Mouse (Mus musculus) G1E (cell line): ENCODE data around the gene Runx2. TPM values are rescaled to one million over a fixed set of nuclear protein-coding genes. Genes with fewer than 3 reads are reported as not detected.

ENCODE experiments used
- ATAC-seq: 2 replicates; pipeline ENCODE4 v1.8.0; 2016; ENCODE audit warnings: mild to moderate bottlenecking; ENCODE audit not compliant: insufficient number of reproducible peaks, poor library complexity, low FRiP score, severe bottlenecking; ENCODE audit errors: extremely low read depth
- DNase-seq: peaks from one replicate; pipeline ENCODE4 v3.0.0; 2012; ENCODE audit warnings: low spot score
- H3K27me3 ChIP-seq: 2 replicates; pipeline ENCODE4 v1.6.1; 2012; ENCODE audit warnings: mild to moderate bottlenecking, low read length, inconsistent platforms; ENCODE audit not compliant: insufficient read depth
- H3K36me3 ChIP-seq: replicated peaks from 2 replicates; pipeline ENCODE3; 2012; ENCODE audit warnings: mild to moderate bottlenecking, inconsistent platforms
- H3K4me1 ChIP-seq: 2 replicates; pipeline ENCODE4 v1.6.1; 2012; ENCODE audit warnings: low read depth, low read length, inconsistent platforms, mixed read lengths; ENCODE audit not compliant: insufficient read depth
- H3K4me3 ChIP-seq: 2 replicates; pipeline ENCODE4 v1.5.1; 2012; ENCODE audit warnings: low read depth, mild to moderate bottlenecking, inconsistent platforms, low read length, moderate library complexity, mixed read lengths
- H3K9me3 ChIP-seq: replicated peaks from 2 replicates; pipeline ENCODE4 v1.6.1; 2012; ENCODE audit warnings: inconsistent platforms
- CTCF ChIP-seq: IDR thresholded peaks from 2 replicates; pipeline ENCODE4 v1.5.1; 2012; ENCODE audit warnings: low read depth, low read length, inconsistent platforms, mixed read lengths
- GATA1 ChIP-seq: IDR thresholded peaks from 2 replicates; pipeline ENCODE4 v1.6.1; 2012; ENCODE audit warnings: borderline replicate concordance, low read length, inconsistent platforms, mixed read lengths
- GATA2 ChIP-seq: IDR thresholded peaks from 2 replicates; pipeline ENCODE4 v1.6.1; 2012; ENCODE audit warnings: low read depth, low read length, inconsistent platforms, borderline replicate concordance
- POLR2AphosphoS5 ChIP-seq: IDR thresholded peaks from 2 replicates; pipeline ENCODE4 v1.6.1; 2012; ENCODE audit warnings: low read depth, low read length, inconsistent platforms; ENCODE audit not compliant: insufficient replicate concordance
- TAL1 ChIP-seq: conservative IDR thresholded peaks from 2 replicates; pipeline ENCODE4 v1.6.1; 2012; ENCODE audit warnings: low read depth, low read length, inconsistent platforms, mixed read lengths
- polyA plus RNA-seq: library from polyadenylated mRNA; stranded (reverse); fragments of >175 nt; gene quantifications from 2 replicates; pipeline ENCODE4 v1.2.3, GENCODE M21; 2012
- total RNA-seq, 2 experiments: library from RNA; stranded (forward) in 1 of 2; stranded (reverse) in 1 of 2; fragments of 200-1000 nt in 1 of 2; fragments of >200 nt in 1 of 2; fragmentation: Nextera tagmentation in 1 of 2; gene quantifications; 2 replicates each; pipeline ENCODE4 v1.2.3; 2014 to 2017

Gene Runx2
- total and polyA plus RNA-seq, 3 experiments, result 0.05 to 2.0 (median 0.05) TPM

- no peak overlapping the region for H3K4me3 ChIP-seq
- no peaks in the 10 kb centered on the region for H3K27me3 ChIP-seq
- DNase-seq, result no peak
- TF ChIP-seq TAL1 (no peak), GATA1 (no peak), POLR2AphosphoS5 (no peak), CTCF (no peak)
- H3K36me3 ChIP-seq, result no peaks in the 10 kb centered on the region
- H3K4me1 ChIP-seq, result no peaks in the 10 kb centered on the region
- no peak for ATAC-seq
- H3K9me3 ChIP-seq, result peaks cover 46% of the 10 kb centered on the region
These were observed 221.9 kb downstream of the Runx2 start for GRCm38 (mm10) chr17:44592737-44593090.

GRCm38 (mm10) chr17:44592067-44592736 is 222.4 kb downstream of the Runx2 start:
- Histone ChIP-seq H3K36me3 (no peaks in the 10 kb centered on the region), H3K27me3 (no peaks in the 10 kb centered on the region), H3K9me3 (peaks cover 48% of the 10 kb centered on the region), H3K4me1 (no peaks in the 10 kb centered on the region), H3K4me3 (no peak overlapping the region)
- TF ChIP-seq GATA1 (no peak), POLR2AphosphoS5 (no peak), GATA2 (no peak), TAL1 (no peak), CTCF (no peak)
- DNase-seq (no peak), ATAC-seq (no peak)

- TF ChIP-seq POLR2AphosphoS5 (no peak), GATA1 (no peak), TAL1 (no peak), GATA2 (no peak), CTCF (no peak)
- no peak for ATAC-seq
These were observed 226.1 kb downstream of the Runx2 start for GRCm38 (mm10) chr17:44588470-44588869.

GRCm38 (mm10) chr17:44588020-44588419 is 226.6 kb downstream of the Runx2 start:
- Histone ChIP-seq H3K4me3 (no peak overlapping the region), H3K4me1 (no peaks in the 10 kb centered on the region), H3K27me3 (no peaks in the 10 kb centered on the region), H3K9me3 (peaks cover 51% of the 10 kb centered on the region), H3K36me3 (no peaks in the 10 kb centered on the region)
- no peak for ATAC-seq
- TF ChIP-seq POLR2AphosphoS5 (no peak), TAL1 (no peak), GATA1 (no peak), CTCF (no peak), GATA2 (no peak)
- no peak for DNase-seq

More at GRCm38 (mm10) chr17:44588470-44588869, 226.1 kb downstream of the Runx2 start:
- Histone ChIP-seq H3K27me3 (no peaks in the 10 kb centered on the region), H3K4me3 (no peak overlapping the region), H3K9me3 (peaks cover 55% of the 10 kb centered on the region), H3K36me3 (no peaks in the 10 kb centered on the region), H3K4me1 (no peaks in the 10 kb centered on the region)
- no peak for DNase-seq

GRCm38 (mm10) chr17:44586196-44586595 is 228.4 kb downstream of the Runx2 start:
- no peak for ATAC-seq
- Histone ChIP-seq H3K4me3 (no peak overlapping the region), H3K27me3 (no peaks in the 10 kb centered on the region)

GRCm38 (mm10) chr17:44584781-44585180 is 229.8 kb downstream of the Runx2 start:
- ATAC-seq (no peak), DNase-seq (no peak)
- Histone ChIP-seq H3K4me1 (no peaks in the 10 kb centered on the region), H3K27me3 (no peaks in the 10 kb centered on the region), H3K9me3 (peaks cover 54% of the 10 kb centered on the region), H3K4me3 (no peak overlapping the region), H3K36me3 (no peaks in the 10 kb centered on the region)
- TF ChIP-seq GATA1 (no peak), TAL1 (no peak), GATA2 (no peak), POLR2AphosphoS5 (no peak), CTCF (no peak)

More at GRCm38 (mm10) chr17:44586196-44586595, 228.4 kb downstream of the Runx2 start:
- peaks cover 51% of the 10 kb centered on the region for H3K9me3 ChIP-seq
- no peak for DNase-seq
- H3K36me3 ChIP-seq, result no peaks in the 10 kb centered on the region
- H3K4me1 ChIP-seq, result no peaks in the 10 kb centered on the region
- TF ChIP-seq CTCF (no peak), GATA2 (no peak), GATA1 (no peak), TAL1 (no peak), POLR2AphosphoS5 (no peak)
